Comparison of ENCODE assay signal across 9 mouse cellular contexts in the genomic region with DNA sequence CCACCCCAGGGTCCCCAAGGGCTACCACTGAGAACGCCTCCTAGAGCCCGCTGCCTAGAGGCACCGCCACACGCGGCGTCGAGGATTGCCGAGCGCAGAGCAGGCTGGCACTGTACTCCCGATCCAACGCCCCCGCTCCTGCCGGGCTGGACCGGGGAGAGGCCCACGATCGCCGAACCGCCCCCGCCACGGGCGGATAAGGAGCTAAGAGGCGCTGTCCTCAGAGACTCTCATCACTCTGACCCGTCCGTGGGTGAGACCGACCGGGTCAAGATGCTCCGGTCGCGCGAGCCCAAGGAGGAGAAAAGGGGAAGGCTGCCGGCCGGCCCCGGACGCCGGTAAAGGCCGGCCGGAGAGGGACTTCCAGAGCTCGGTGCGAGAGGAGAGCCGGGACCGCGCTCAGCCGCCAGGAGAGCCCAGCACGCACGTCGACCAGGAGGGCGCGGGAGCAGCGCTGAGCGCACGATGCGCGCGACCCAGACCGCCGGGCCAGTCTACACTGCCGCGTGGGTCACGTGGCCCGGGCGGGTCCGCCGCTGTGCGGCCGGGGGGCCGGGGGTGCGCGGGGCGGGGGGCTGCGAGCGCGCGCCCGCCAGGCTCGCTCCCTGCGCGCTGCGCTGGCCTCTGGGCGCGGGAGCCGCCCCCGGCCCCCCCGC. TPM values are rescaled to one million over a fixed set of nuclear protein-coding genes. Genes with fewer than 3 reads are reported as not detected.
DNase-seq lines count a peak whose midpoint lies in the region; ATAC-seq lines count a peak whose summit lies in the region.
"Had no signal": no experiment of that assay in that cellular context is flagged by ENCODE, and none has a peak within 500 bp of the region (broad histone marks: within the 10 kb centered on the region; RNA-seq: fewer than 3 reads in every experiment).

Gene Aqp5 (plus strand): TSS at position 354 of the 656 bp plus-strand sequence.

- H3K4me3 ChIP-seq in heart, embryonic 16.5 days (ENCODE audit: low read length) = peak within 1 kb of the TSS; percentile 48
- peak within 1 kb of the TSS; percentile 32 for H3K4me3 ChIP-seq in embryonic facial prominence, embryonic 11.5 days (ENCODE audit: low read depth, low read length)
- H3K4me3 ChIP-seq in hindbrain, embryonic 16.5 days (ENCODE audit: low read length) = peak within 1 kb of the TSS; percentile 47
- H3K4me3 ChIP-seq in midbrain, embryonic 11.5 days (ENCODE audit: low read depth, low read length) = peak within 1 kb of the TSS; percentile 37

- no peaks in the 10 kb centered on the region for H3K36me3 ChIP-seq in heart, embryonic 16.5 days (ENCODE audit: control insufficient read depth, insufficient read depth)
- no peaks in the 10 kb centered on the region for H3K36me3 ChIP-seq in embryonic facial prominence, embryonic 11.5 days (replicated peaks; ENCODE audit: control insufficient read depth, insufficient read depth, low read depth, low read length)
- H3K36me3 ChIP-seq in hindbrain, embryonic 16.5 days (ENCODE audit: control insufficient read depth, insufficient read depth, low read length) = no peaks in the 10 kb centered on the region
- H3K36me3 ChIP-seq in midbrain, embryonic 11.5 days (ENCODE audit: control insufficient read depth, insufficient read depth, low read length) = no peaks in the 10 kb centered on the region

- no peak within 1 kb of the TSS for H3K27ac ChIP-seq in heart, embryonic 16.5 days (ENCODE audit: low read length)
- no peak within 1 kb of the TSS for H3K27ac ChIP-seq in embryonic facial prominence, embryonic 11.5 days (replicated peaks; ENCODE audit: low read depth, low read length)
- no peak within 1 kb of the TSS for H3K27ac ChIP-seq in hindbrain, embryonic 16.5 days (ENCODE audit: low read depth, low read length)
- H3K27ac ChIP-seq in midbrain, embryonic 11.5 days (ENCODE audit: low read depth, low read length) = no peak within 1 kb of the TSS
- H3K27ac ChIP-seq: liver, embryonic 14.5 days had no signal

- 3% methylated on average over 83 of the region's 83 CpGs for WGBS in heart, embryonic 16.5 days
- WGBS in embryonic facial prominence, embryonic 11.5 days = 2% methylated on average over 60 of the region's 83 CpGs
- WGBS in hindbrain, embryonic 16.5 days = 1% methylated on average over 38 of the region's 83 CpGs
- 2% methylated on average over 57 of the region's 83 CpGs for WGBS in midbrain, embryonic 11.5 days

- H3K4me2 ChIP-seq in heart, embryonic 16.5 days (ENCODE audit: low read depth, low read length) = peak within 1 kb of the TSS; percentile 67
- peak within 1 kb of the TSS; percentile 56 for H3K4me2 ChIP-seq in embryonic facial prominence, embryonic 11.5 days (ENCODE audit: low read depth, low read length)
- peak within 1 kb of the TSS; percentile 65 for H3K4me2 ChIP-seq in hindbrain, embryonic 16.5 days (ENCODE audit: low read length)
- H3K4me2 ChIP-seq in midbrain, embryonic 11.5 days = peak within 1 kb of the TSS; percentile 46

- no peaks in the 10 kb centered on the region for H3K9me3 ChIP-seq in heart, embryonic 16.5 days (replicated peaks; ENCODE audit: control insufficient read depth, low read length)
- no peaks in the 10 kb centered on the region for H3K9me3 ChIP-seq in embryonic facial prominence, embryonic 11.5 days (replicated peaks; ENCODE audit: control insufficient read depth, low read length)
- H3K9me3 ChIP-seq in hindbrain, embryonic 16.5 days (ENCODE audit: control insufficient read depth, low read length) = no peaks in the 10 kb centered on the region
- no peaks in the 10 kb centered on the region for H3K9me3 ChIP-seq in midbrain, embryonic 11.5 days (ENCODE audit: control insufficient read depth, low read length)

- H3K9ac ChIP-seq in heart, embryonic 16.5 days (ENCODE audit: low read length) = peak within 1 kb of the TSS; percentile 35
- no peak within 1 kb of the TSS; the same call in 1 of the 2 replicates for H3K9ac ChIP-seq in embryonic facial prominence, embryonic 11.5 days (replicated peaks; ENCODE audit: low read length)
- H3K9ac ChIP-seq in hindbrain, embryonic 16.5 days (ENCODE audit: low read depth, low read length) = peak within 1 kb of the TSS; percentile 52
- H3K9ac ChIP-seq in midbrain, embryonic 11.5 days (ENCODE audit: low read length) = peak within 1 kb of the TSS; percentile 27
- H3K9ac ChIP-seq: liver, embryonic 14.5 days had no signal

- ATAC-seq in heart, embryonic 16.5 days (replicated peaks; ENCODE audit: extremely low read depth, insufficient read depth, low FRiP score) = peak; percentile 39; the same call in 1 of the 2 replicates
- ATAC-seq in embryonic facial prominence, embryonic 11.5 days (replicated peaks; ENCODE audit: insufficient number of reproducible peaks, low FRiP score, low TSS enrichment, low read depth) = 0 out of 2 replicates have a peak, but pooled peaks have one; percentile 47
- ATAC-seq in hindbrain, embryonic 16.5 days = peak; percentile 68
- ATAC-seq in midbrain, embryonic 11.5 days (ENCODE audit: low FRiP score) = peak; percentile 75

- peaks cover 100% of the 10 kb centered on the region for H3K27me3 ChIP-seq in heart, embryonic 16.5 days (ENCODE audit: control insufficient read depth, insufficient read depth, low read length)
- H3K27me3 ChIP-seq in embryonic facial prominence, embryonic 11.5 days (ENCODE audit: control insufficient read depth, insufficient read depth, low read length) = peaks cover 87% of the 10 kb centered on the region
- H3K27me3 ChIP-seq in hindbrain, embryonic 16.5 days (replicated peaks; ENCODE audit: control insufficient read depth, insufficient read depth, low read length) = peaks cover 61% of the 10 kb centered on the region
- peaks cover 82% of the 10 kb centered on the region for H3K27me3 ChIP-seq in midbrain, embryonic 11.5 days (ENCODE audit: control insufficient read depth, insufficient read depth, low read length)

- H3K4me1 ChIP-seq in heart, embryonic 16.5 days (ENCODE audit: control insufficient read depth, insufficient read depth, low read length) = peaks cover 3% of the 10 kb centered on the region; the same call in 1 of the 2 replicates
- peaks cover 2% of the 10 kb centered on the region; the same call in 1 of the 2 replicates for H3K4me1 ChIP-seq in embryonic facial prominence, embryonic 11.5 days (ENCODE audit: control insufficient read depth, insufficient read depth, low read length)
- H3K4me1 ChIP-seq in hindbrain, embryonic 16.5 days (ENCODE audit: control insufficient read depth, insufficient read depth, low read depth, low read length) = peaks cover 4% of the 10 kb centered on the region
- peaks cover 5% of the 10 kb centered on the region; the same call in 1 of the 2 replicates for H3K4me1 ChIP-seq in midbrain, embryonic 11.5 days (ENCODE audit: control insufficient read depth, insufficient read depth, low read length)

- no peak for DNase-seq in heart, adult 18-20 months
- DNase-seq in embryonic facial prominence, embryonic 11.5 days (ENCODE audit: low spot score) = peak; percentile 49
- peak; percentile 91 for DNase-seq in midbrain, embryonic 11.5 days (ENCODE audit: low spot score, missing footprints)
- DNase-seq in gastrocnemius, postnatal 4 days (ENCODE audit: low spot score in 2 of 2) = no peak
- no peak for DNase-seq in spleen, adult 18-20 months
- DNase-seq in thymus, postnatal 36 days = no peak

RNA-seq across cellular contexts. Expression of gene Aqp5, which starts in this region (rescaled TPM):
- polyA plus RNA-seq in heart, embryonic 16.5 days (2015; fragmentation: Nextera tagmentation; extraction: Ambion mirVana) = 1.0 and 1.3 TPM in 2 replicates
- total RNA-seq in heart, adult 18-20 months (2021) = 1 to 10 TPM in 1 of 2 experiments, under 1 TPM in 1; 0.30 to 2.5 TPM
- polyA plus RNA-seq in embryonic facial prominence, embryonic 11.5 days (2014; fragmentation: Nextera tagmentation; extraction: Ambion mirVana) = not detected in 2 replicates
- 0.70 and 0.95 TPM in 2 replicates for polyA plus RNA-seq in hindbrain, embryonic 16.5 days (2015; fragmentation: Nextera tagmentation; extraction: Ambion mirVana)
- polyA plus RNA-seq in midbrain, embryonic 11.5 days (2014; fragmentation: Nextera tagmentation; extraction: Ambion mirVana) = 0.37 and 0.38 TPM in 2 replicates
- total RNA-seq in gastrocnemius, postnatal 4 days (2021) = not detected

Comparison
In these comparisons a context has a peak if more than half of its experiments do, and no peak if none do; other contexts are left out.
1. Peak in DNase-seq, ATAC-seq, H3K4me3 ChIP-seq and H3K4me2 ChIP-seq in embryonic facial prominence, embryonic 11.5 days; RNA of the gene not detected or under 1 TPM.
2. Peak in ATAC-seq, H3K4me3 ChIP-seq, H3K9ac ChIP-seq and H3K4me2 ChIP-seq in hindbrain, embryonic 16.5 days; RNA of the gene not detected or under 1 TPM.
3. Peak in DNase-seq, ATAC-seq, H3K4me3 ChIP-seq, H3K9ac ChIP-seq and H3K4me2 ChIP-seq in midbrain, embryonic 11.5 days; RNA of the gene not detected or under 1 TPM.